Mouse (Mus musculus): ENCODE data around the gene Pmfbp1.

Gene Pmfbp1

DNA sequence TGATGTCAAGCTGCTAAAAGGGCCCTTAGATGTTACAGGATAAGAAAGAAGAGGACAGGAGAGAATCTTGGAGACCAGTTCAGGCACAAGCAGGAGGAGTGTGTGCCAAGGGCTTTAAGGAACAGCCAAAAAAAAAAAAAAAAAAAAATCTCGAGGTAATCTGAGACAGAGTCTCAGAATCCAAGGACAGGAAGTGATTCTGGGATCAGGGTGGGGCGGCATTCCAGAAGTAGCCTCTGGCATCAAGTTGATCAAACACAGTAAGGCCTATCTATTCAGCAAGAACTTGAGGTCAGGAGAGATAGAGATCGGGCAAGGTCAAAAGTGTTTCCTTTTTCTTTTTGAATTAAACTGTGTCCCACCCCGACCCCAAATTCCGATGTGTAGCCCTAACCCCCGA, 15.2 kb upstream of the Pmfbp1 start:
- H3K4me1 ChIP-seq (replicated peaks; ENCODE audit: low read depth, low read length) = peaks cover 40% of the 10 kb centered on the region
- TF ChIP-seq POU5F1 (IDR thresholded peaks at IDR 0.05; ENCODE audit: borderline replicate concordance, low read length) (no peak), CTCF (conservative IDR thresholded peaks at IDR 0.05; ENCODE audit: low read length) (no peak), NANOG (IDR thresholded peaks at IDR 0.05; ENCODE audit: borderline replicate concordance, low read length) (no peak)
- H3K27me3 ChIP-seq (ENCODE audit: insufficient read depth, low read length) = 0 out of 2 replicates have a peak, but pooled peaks cover 3% of the 10 kb centered on the region
- 0 out of 2 replicates have a peak, but pooled peaks cover 5% of the 10 kb centered on the region for H3K9me3 ChIP-seq (ENCODE audit: low read length)
- no peak overlapping the region; the same call in 1 of the 2 replicates for H3K4me3 ChIP-seq (replicated peaks; ENCODE audit: low read length)
- no peaks in the 10 kb centered on the region for H3K36me3 ChIP-seq (ENCODE audit: insufficient read depth, low read length)

DNA sequence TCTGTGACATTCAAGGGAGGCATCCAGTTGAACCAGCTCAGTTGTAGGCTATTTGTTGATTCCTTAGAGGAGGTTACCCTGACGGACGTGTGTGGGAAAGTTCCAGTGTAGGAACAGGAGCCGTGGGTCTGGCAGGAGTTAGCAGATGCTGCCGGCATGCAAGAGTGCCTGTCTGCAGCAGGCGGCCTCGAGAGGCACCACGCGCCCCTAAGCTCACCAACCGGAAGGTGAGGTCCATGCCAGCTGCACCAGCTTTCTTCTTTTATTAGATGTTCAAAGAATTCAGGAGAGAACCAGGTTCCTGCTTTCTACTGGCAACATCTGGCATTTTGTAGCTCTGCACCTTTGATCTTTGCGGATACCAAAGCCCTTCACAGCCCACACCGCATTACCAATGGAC, 9.1 kb upstream of the Pmfbp1 start:
- Histone ChIP-seq H3K27me3 (ENCODE audit: insufficient read depth, low read length) (peaks cover 26% of the 10 kb centered on the region), H3K4me1 (replicated peaks; ENCODE audit: low read depth, low read length) (peaks cover 26% of the 10 kb centered on the region), H3K4me3 (replicated peaks; ENCODE audit: low read length) (peak overlapping the region; percentile 23; the same call in 1 of the 2 replicates), H3K9me3 (ENCODE audit: low read length) (0 out of 2 replicates have a peak, but pooled peaks cover 5% of the 10 kb centered on the region), H3K36me3 (ENCODE audit: insufficient read depth, low read length) (no peaks in the 10 kb centered on the region)
- TF ChIP-seq POU5F1 (IDR thresholded peaks at IDR 0.05; ENCODE audit: borderline replicate concordance, low read length) (no peak), CTCF (conservative IDR thresholded peaks at IDR 0.05; ENCODE audit: low read length) (no peak), NANOG (IDR thresholded peaks at IDR 0.05; ENCODE audit: borderline replicate concordance, low read length) (no peak)

DNA sequence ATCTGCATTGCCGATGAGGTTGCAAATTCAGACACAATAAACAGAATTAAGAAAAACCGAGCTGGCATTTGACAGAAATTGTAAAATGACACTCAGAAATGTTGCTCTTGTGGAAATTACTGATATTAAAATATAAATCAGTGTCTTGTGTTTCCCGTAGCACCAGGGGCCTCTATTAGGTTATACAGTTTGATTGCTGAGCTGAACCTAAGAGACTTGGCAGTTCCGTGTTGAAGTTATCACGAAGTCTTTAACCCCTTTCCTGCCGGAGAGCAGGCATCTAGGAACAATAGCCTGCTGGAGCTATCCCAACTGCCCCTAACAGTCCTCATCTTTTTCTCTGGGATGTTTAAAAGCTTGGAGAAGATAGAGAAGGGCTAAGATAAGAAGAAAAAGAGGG, 8.3 kb upstream of the Pmfbp1 start:
- H3K4me1 ChIP-seq (replicated peaks; ENCODE audit: low read depth, low read length) = peaks cover 18% of the 10 kb centered on the region
- TF ChIP-seq POU5F1 (IDR thresholded peaks at IDR 0.05; ENCODE audit: borderline replicate concordance, low read length) (no peak), CTCF (conservative IDR thresholded peaks at IDR 0.05; ENCODE audit: low read length) (no peak), NANOG (IDR thresholded peaks at IDR 0.05; ENCODE audit: borderline replicate concordance, low read length) (no peak)

DNA sequence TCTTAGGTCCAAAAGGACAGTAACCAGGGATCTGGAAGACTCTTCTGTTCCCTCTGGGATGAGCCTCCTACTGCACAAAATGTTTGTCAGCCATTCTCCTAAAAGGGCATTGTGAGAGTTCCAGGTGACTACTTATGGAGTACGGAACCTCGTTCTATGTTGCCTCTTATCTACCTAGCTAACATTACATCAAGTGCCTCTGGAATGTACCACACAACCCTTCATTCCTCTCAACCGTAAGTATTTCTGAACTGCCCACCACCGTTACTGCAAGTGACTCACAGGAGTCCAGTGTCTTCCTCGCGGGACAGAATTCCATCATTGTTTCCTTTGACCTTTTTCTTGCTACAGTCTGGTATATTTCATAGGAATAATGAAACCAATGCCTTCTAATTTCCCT, 1.0 kb upstream of the Pmfbp1 start:
- H3K36me3 ChIP-seq (ENCODE audit: insufficient read depth, low read length) = no peaks in the 10 kb centered on the region
- H3K9me3 ChIP-seq (ENCODE audit: low read length) = no peaks in the 10 kb centered on the region
- no peak overlapping the region for H3K4me3 ChIP-seq (replicated peaks; ENCODE audit: low read length)
- peaks cover 3% of the 10 kb centered on the region; the same call in 1 of the 2 replicates for H3K27me3 ChIP-seq (ENCODE audit: insufficient read depth, low read length)
- TF ChIP-seq CTCF (conservative IDR thresholded peaks at IDR 0.05; ENCODE audit: low read length) (no peak), POU5F1 (IDR thresholded peaks at IDR 0.05; ENCODE audit: borderline replicate concordance, low read length) (no peak), NANOG (IDR thresholded peaks at IDR 0.05; ENCODE audit: borderline replicate concordance, low read length) (no peak)
- H3K4me1 ChIP-seq (replicated peaks; ENCODE audit: low read depth, low read length) = no peaks in the 10 kb centered on the region

More for the DNA sequence above, 8.3 kb upstream of the Pmfbp1 start:
- Histone ChIP-seq H3K27me3 (ENCODE audit: insufficient read depth, low read length) (peaks cover 26% of the 10 kb centered on the region), H3K36me3 (ENCODE audit: insufficient read depth, low read length) (no peaks in the 10 kb centered on the region), H3K9me3 (ENCODE audit: low read length) (0 out of 2 replicates have a peak, but pooled peaks cover 5% of the 10 kb centered on the region), H3K4me3 (replicated peaks; ENCODE audit: low read length) (no peak overlapping the region)

DNA sequence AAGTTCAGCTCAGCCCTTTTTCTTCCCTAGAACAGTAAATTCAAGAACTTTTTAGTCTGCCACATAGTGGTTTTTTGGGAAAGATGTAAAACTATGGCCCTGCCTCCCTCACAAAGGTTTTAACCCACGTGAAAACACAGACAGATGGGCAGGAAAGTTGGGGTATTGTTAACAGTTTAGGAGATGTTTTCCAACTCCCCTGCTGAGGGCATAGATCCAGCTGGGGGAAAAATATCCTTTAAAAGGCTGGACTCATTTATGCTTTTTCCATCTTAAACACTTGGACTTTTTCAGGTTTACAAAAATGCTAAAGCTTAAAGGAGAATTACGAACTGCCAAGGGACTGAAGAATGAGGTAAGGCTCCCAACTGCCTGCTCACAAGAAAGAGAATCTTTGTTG, 774 bp downstream of the Pmfbp1 start:
- TF ChIP-seq POU5F1 (IDR thresholded peaks at IDR 0.05; ENCODE audit: borderline replicate concordance, low read length) = no peak
- TF ChIP-seq CTCF (conservative IDR thresholded peaks at IDR 0.05; ENCODE audit: low read length) = no peak
- TF ChIP-seq NANOG (IDR thresholded peaks at IDR 0.05; ENCODE audit: borderline replicate concordance, low read length) = no peak
- H3K27me3 ChIP-seq (ENCODE audit: insufficient read depth, low read length) = no peaks in the 10 kb centered on the region
- H3K4me1 ChIP-seq (replicated peaks; ENCODE audit: low read depth, low read length) = no peaks in the 10 kb centered on the region
- H3K36me3 ChIP-seq (ENCODE audit: insufficient read depth, low read length) = no peaks in the 10 kb centered on the region
- H3K4me3 ChIP-seq (replicated peaks; ENCODE audit: low read length) = no peak overlapping the region
- no peaks in the 10 kb centered on the region for H3K9me3 ChIP-seq (ENCODE audit: low read length)

DNA sequence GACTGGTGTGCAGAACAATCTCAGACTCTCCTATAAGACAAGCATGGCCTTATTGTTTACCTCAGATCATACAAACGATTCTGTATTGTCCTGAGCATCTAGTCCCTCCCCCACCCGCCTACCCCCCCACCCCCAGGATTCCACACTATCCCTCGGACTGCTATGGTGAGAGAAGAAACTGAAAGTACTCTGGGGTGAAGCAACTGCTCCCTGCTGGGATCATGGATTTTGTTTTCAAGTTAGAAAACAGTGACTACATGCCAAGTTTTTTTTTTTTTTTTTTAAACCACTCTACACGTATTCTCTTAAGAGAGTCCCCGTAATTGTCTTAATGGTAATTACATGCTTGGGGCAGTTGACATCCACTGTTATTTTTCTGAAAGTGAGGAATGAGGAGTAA, 3.6 kb downstream of the Pmfbp1 start:
- Histone ChIP-seq H3K4me3 (replicated peaks; ENCODE audit: low read length) (no peak overlapping the region), H3K27me3 (ENCODE audit: insufficient read depth, low read length) (no peaks in the 10 kb centered on the region), H3K9me3 (ENCODE audit: low read length) (no peaks in the 10 kb centered on the region), H3K36me3 (ENCODE audit: insufficient read depth, low read length) (no peaks in the 10 kb centered on the region), H3K4me1 (replicated peaks; ENCODE audit: low read depth, low read length) (no peaks in the 10 kb centered on the region)
- TF ChIP-seq POU5F1 (IDR thresholded peaks at IDR 0.05; ENCODE audit: borderline replicate concordance, low read length) (no peak), NANOG (IDR thresholded peaks at IDR 0.05; ENCODE audit: borderline replicate concordance, low read length) (no peak), CTCF (conservative IDR thresholded peaks at IDR 0.05; ENCODE audit: low read length) (no peak)

DNA sequence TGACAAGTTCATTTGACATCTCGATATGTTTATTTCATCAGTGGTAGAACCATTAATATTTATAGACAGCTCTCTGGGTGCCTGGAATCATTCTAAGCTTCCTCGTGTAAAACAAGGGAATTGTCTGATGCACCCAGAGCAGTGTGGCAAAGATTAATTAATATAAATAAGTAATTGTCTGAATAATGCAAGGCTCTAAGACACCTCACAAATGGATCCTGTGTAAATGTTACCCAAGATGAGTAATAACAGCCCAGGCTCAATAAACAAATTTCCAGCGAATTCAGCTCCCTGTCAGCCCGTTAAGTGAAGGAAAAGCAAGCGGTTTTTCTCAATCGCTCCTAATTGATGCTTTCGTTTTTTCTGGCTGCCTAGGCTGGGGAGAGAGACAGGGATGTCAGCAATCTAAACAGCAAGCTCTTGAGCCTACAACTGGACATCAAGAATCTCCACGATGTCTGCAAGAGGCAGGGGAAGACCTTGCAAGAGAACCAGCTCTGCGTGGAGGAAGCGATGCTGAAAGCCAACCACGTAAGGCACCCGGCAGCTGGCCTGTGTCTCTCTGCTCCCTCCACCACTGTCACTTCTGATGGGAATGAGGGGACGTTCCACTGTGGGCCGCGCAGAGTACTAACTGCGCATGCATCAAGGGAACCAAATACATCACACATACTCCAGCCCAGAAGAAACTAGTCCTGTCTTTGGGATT, 5.3 kb downstream of the Pmfbp1 start:
- no peaks in the 10 kb centered on the region for H3K27me3 ChIP-seq (ENCODE audit: insufficient read depth, low read length)
- H3K4me1 ChIP-seq (replicated peaks; ENCODE audit: low read depth, low read length) = no peaks in the 10 kb centered on the region
- H3K36me3 ChIP-seq (ENCODE audit: insufficient read depth, low read length) = no peaks in the 10 kb centered on the region
- TF ChIP-seq CTCF (conservative IDR thresholded peaks at IDR 0.05; ENCODE audit: low read length) = no peak
- TF ChIP-seq POU5F1 (IDR thresholded peaks at IDR 0.05; ENCODE audit: borderline replicate concordance, low read length) = no peak
- TF ChIP-seq NANOG (IDR thresholded peaks at IDR 0.05; ENCODE audit: borderline replicate concordance, low read length) = no peak
- no peaks in the 10 kb centered on the region for H3K9me3 ChIP-seq (ENCODE audit: low read length)
- no peak overlapping the region for H3K4me3 ChIP-seq (replicated peaks; ENCODE audit: low read length)

DNA sequence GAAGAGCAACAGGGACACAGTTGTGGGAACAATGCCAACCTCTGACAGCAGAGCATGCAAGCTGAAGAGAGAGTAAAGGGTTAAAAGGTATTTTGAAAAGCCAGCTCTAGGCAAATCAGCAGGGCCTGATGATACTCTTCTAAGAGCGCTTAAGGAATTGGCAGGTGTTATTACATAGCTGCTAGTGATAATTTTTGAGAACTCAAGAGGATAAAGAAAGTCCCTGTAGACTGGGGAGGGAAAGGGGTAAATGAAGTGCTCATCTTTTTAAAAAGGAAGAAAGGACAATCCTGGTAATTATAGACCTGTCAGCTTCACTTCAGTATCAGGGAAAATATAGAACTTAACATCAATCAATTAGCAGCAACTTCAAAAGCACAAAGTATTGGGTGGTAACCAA, 9.7 kb downstream of the Pmfbp1 start:
- H3K27me3 ChIP-seq (ENCODE audit: insufficient read depth, low read length) = peaks cover 6% of the 10 kb centered on the region; the same call in 1 of the 2 replicates
- H3K4me1 ChIP-seq (replicated peaks; ENCODE audit: low read depth, low read length) = no peaks in the 10 kb centered on the region
- no peaks in the 10 kb centered on the region for H3K9me3 ChIP-seq (ENCODE audit: low read length)
- no peaks in the 10 kb centered on the region for H3K36me3 ChIP-seq (ENCODE audit: insufficient read depth, low read length)
- TF ChIP-seq POU5F1 (IDR thresholded peaks at IDR 0.05; ENCODE audit: borderline replicate concordance, low read length) (no peak), CTCF (conservative IDR thresholded peaks at IDR 0.05; ENCODE audit: low read length) (no peak), NANOG (IDR thresholded peaks at IDR 0.05; ENCODE audit: borderline replicate concordance, low read length) (no peak)
- no peak overlapping the region for H3K4me3 ChIP-seq (replicated peaks; ENCODE audit: low read length)
